Mouse (Mus musculus): ENCODE data around the gene St7l. TPM values are rescaled to one million over a fixed set of nuclear protein-coding genes. Genes with fewer than 3 reads are reported as not detected.

St7l gene
- polyA plus RNA-seq, 2 experiments from 2014 or later: 29.6 to 38.5 TPM

DNA sequence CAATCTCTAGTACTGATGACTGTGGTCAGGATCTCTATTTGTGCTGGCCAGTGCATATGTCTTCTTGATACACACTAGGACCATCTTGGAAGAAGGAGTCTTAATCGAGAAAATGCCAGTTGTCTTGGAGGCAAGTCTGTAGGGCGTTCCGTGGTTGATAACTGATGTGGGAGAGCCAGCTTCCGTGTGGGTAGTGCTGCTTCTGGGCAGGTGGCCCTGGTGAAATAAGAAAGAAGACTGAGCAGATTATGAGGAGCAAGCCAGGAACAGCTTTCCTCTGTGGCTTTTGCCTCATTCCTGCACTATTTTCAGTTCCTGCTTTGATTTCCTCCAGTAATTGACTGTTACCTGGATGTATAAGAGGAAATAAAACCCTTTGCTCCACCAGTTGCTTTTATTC lies 41.6 kb downstream of the St7l start:
- ATAC-seq: no peak

DNA sequence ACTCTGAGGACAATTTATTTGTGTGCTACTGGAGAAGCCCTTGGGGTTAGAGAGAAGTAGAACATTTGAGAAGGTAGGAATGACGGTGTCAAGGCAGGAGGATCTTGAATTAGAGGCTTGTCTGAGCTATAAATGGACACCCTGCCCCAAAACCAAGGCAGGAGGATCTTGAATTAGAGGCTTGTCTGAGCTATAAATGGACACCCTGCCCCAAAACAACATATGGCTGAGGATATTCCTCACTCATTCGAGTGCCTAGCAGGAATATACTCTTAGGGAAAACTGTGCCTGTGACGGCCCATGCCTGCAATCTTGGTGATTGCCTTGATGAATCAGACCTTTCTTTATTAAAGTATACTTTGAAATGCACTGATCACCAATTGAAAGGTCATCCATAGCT lies 42.2 kb downstream of the St7l start:
- ATAC-seq: no peak

DNA sequence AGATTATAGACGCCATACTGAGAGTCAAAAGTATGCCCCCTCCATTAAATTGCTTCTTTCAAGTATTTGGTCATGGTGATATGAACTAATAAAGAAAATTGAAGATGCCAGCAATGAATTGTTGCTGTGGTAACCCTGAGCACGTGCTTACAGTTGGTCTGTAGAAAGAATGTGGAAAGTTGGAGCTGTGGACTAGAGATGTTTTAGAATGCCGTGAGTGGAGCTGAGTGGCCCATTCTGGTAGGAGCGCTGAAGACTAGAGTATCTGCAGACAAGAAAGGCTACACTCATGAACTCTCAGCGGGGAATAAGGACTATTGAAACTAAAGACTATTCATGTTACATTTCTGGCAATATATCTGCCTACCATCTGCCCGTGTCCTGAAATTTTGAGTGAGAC lies 45.4 kb downstream of the St7l start:
- ATAC-seq: no peak

DNA sequence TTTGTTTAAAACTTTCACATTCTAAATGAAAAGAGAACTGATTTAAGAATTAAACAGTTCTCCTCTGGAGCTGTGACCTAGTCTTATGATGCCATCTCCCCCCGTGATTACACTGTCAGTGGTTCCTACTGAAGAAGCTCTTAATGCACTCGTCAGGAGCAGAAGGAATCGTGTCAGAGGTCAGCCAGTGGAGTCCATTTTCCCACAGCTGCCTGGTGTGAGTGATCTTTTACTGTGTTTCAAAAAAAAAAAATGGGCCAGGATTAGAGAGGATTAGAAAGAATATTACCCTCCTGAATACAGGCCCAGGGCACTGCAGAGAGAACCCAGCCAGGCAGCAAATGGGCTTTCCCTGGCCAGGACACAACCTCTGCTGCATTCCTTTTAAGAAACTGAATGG lies 51.2 kb downstream of the St7l start:
- ATAC-seq: no peak

DNA sequence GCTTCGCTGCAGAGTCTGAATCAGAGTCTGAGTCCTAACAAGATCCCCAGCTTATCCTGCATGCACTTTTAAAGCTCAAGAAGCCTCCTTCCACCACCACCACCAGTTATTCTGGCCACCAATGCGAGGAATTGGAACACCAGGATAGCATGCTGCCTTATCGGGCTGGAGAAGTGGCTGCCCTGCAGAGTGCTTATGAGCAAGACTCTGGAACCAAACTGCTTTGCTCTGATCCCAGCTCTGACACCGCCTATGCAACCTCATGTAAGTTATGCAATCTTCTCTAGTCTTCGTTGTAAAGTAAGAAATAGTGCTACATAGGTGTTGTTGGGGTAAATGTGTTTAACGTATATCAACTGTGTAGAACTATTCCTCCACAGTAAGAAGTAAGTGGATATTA lies 65.6 kb downstream of the St7l start:
- ATAC-seq: no peak

DNA sequence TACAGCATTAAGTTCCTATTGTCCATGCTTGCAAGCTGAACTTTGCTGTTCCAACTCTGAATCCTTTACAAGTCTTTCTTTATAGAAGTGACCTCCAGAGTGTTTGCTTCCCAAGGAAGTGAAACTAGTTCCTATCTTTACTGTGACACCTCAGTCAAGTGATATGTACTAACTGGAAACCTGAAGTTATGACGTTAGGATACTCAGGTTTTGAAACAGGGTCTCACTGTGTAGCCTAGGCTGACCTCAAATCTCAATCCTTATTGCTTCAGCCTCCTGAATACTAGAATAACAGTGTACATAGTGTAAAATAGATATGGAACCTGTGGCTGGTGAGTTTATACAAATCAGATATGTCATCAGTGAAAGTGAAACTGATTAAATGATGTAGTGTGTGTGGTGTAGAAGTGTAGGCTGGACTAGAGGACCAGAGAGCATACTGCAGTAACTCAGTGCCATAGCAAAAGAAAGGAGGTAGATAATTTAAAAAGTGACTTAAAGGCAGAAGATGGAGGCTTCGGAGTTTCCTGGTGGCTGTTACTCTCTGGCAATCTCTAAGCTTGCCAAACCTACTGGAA lies 74.0 kb downstream of the St7l start:
- ATAC-seq: peak; percentile 64

DNA sequence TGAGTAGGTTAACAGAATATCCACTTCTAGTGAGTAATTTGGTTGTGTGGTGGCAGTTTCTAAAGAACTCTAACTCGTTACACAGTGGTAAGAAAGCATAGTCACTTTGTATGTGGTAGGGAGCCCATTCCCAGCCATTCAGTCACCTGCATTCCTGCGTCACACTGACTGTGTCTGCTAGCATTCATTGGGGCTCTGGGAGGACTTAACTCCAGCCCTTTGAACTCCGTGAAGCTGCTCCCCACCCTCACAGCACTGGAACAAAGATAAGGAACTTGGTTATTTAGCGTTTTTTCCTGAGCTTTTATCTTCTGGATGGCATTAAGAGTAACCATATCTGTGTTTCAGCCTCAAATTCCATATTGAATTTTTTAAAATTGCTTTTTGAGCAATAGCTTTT lies 74.5 kb downstream of the St7l start:
- no peak for ATAC-seq

DNA sequence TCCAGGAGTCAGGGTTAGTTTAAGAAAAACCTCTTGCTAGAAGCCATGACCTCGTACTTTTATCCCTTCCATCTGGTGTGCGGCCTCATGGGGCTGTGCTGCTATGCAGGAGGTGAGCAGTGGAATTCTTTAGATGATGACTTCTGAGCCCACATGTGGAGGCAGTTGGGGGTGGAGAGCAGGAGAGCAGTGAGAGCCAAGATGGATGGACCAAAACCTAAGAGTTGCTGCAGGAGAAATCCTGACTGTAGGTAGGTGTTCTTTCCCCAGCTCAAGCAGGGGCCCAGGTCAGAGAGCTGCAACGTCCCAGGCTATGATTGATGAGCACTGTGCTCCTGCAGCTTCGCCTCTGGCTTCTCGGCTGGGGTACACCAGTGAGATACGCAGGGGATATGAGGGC lies 76.9 kb downstream of the St7l start:
- ATAC-seq: no peak

DNA sequence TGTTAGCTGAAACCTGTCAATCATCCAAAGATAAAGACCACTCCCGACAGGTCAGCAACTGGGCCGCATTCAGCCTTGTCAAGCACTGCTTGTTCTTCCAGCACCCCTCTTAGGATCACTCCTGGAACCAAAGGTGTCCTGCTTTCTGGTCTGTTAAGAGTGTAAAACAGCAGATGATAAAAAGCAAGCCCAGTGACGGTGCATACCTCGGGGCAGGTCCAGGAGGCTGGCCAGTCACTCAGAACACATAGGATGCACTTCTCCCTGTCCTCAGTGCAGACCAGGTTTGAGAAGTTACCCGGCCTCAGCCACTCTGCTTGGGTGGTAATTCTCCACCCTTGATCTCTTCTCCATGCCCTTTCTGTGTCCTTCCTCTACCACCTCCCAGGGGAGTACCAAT lies 78.9 kb downstream of the St7l start:
- ATAC-seq: no peak

DNA sequence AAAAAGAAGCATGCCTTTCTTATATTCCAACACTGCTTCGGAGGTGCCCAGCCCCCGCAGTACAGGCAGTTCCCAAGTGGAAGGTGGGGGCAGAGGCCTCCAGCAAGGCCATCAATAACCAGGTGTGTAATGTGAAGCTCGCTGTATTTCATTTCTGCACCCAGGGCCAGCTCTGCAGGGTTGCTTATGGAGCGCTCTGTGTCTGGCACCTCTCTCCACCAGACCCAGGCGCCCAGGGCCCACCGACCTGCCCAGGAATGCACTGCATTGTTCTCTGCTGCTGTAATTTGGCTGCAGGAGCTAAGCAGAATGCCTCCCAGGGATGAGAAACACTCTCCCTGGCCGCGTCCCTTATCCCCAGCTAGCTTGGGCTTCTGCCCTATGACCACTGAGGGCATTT lies 79.5 kb downstream of the St7l start:
- no peak for ATAC-seq

DNA sequence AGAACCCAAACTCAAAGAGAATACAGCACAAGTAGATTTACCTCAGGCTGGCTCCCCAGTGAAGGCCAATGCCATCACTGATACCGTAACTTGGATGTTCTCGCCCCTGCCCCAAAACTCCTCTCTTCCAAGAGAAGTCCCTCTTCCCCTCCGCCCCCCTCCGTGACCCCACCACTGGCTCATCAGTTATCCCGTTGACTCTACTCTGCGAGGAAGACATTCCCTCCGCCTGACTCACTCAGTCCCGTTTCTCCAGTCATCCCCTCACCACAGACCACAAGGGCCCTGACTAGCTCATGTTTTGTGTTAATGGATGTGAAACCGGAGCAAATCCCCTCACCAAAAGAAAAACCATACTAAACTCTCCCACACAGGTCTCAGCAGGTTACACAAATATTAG lies 81.1 kb downstream of the St7l start:
- no peak for ATAC-seq

DNA sequence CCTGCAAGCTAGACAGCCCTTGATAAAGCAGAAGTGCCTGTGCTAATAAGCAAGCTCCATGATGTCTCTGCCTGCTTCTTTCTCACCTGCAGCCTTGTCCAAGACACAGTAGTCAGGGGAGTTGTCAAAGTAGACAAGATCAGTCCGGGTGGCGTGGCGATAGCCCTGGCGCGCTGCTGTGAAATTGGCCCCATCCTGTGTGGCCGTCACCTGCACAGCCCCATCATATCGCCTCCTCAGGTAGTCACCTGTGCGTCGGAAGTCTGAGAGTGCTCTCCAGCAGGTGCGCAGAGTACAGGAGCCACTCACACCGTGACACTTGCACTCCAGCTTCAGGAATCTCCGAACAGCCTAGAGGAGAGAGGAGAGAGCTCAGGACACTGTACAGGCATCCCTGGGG lies 87.1 kb downstream of the St7l start:
- no peak for ATAC-seq

DNA sequence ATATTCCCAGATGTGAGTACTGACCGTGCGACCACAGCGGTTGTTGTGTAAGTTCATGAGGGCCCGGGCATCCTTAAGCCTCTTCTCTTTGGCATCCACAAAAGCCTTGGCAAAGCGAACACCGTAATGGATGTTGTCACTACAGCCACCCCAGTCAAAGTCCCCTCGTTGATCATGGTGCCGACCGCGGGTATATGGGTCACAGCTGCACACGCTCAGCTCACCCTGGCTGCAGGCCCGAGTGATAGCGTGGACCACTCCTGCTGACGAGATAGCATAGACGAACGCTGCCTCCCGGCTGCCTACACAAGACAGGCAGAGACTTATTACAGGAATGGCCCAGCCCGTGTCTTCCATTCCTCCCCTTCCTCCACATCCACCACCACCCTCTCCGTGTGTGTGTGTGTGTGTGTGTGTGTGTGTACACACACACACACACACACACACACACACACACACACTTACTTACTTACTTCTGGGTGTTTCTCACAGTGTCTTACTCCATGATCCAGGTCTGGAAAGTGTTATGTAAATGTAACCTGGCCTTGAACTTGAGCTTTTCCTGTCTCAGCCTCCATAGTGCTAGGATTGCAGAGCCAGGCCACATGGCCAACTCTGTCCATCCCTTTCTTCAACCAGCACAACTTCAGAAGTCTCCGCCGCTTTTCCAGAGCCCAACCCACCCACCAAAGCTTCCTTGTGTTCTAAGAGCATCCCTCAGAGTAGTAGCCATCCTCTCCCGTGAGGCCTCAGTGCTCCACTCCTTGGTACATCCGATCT lies 89.3 kb downstream of the St7l start:
- no peak for ATAC-seq

DNA sequence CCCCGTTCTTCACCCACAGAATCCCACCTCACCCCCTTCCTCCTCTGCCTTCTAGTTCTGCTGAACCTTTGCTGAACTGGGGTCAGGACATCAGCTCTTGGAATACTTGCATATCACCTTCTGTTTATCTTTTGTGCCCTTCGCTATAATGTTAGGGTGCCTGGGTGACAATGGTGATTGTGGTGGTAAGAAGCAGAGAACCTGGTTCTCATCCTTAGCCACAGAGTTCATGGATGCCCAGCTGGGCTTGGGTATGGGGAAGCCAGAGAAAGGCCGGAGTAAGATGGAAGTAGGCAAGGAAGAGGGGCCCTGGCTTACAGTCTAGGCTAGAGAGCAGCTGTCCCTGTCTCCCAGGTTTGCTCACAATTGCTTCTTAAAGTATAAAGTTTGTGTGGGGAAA lies 90.3 kb downstream of the St7l start:
- no peak for ATAC-seq

DNA sequence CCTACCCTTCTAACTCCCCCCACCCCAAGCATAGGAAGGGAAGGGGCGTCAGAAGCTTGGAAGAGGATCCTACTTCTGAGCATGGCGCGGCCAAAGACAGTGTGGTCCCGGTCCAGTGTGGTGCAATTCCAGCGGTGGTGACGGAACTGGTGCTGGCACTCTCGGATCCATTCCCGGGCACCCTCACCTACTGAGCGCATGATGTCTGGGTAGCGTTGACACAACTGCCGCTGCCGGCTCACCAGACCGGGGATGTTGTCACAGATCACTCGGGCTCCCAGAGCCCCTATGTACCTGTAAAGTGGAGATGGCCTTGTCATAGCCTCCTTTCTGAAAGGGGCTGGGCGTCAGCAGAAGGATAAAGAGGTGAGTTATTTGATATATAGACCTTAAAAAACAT lies 90.7 kb downstream of the St7l start:
- ATAC-seq: no peak

DNA sequence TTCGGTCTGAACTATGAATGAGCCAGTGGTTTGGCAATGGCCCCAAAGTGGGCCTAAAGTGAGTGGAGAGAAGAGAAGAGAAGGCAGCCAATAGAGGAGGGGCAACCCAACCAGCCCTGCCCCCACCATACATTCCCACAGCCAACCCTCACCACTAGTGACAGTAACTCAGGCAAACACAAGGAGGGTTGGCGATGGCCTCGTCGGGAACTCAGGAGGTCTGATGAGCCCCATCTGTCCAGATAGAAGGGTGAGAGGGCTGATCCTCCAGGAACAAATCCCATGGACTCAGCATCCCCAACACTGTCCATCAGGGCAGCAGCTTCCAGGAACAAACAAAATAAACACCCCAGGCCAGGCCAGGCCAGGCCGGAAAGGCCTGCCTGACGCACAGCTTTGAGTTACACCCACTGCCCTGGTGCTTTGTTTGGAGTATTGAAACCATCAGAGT lies 92.4 kb downstream of the St7l start:
- ATAC-seq: no peak

DNA sequence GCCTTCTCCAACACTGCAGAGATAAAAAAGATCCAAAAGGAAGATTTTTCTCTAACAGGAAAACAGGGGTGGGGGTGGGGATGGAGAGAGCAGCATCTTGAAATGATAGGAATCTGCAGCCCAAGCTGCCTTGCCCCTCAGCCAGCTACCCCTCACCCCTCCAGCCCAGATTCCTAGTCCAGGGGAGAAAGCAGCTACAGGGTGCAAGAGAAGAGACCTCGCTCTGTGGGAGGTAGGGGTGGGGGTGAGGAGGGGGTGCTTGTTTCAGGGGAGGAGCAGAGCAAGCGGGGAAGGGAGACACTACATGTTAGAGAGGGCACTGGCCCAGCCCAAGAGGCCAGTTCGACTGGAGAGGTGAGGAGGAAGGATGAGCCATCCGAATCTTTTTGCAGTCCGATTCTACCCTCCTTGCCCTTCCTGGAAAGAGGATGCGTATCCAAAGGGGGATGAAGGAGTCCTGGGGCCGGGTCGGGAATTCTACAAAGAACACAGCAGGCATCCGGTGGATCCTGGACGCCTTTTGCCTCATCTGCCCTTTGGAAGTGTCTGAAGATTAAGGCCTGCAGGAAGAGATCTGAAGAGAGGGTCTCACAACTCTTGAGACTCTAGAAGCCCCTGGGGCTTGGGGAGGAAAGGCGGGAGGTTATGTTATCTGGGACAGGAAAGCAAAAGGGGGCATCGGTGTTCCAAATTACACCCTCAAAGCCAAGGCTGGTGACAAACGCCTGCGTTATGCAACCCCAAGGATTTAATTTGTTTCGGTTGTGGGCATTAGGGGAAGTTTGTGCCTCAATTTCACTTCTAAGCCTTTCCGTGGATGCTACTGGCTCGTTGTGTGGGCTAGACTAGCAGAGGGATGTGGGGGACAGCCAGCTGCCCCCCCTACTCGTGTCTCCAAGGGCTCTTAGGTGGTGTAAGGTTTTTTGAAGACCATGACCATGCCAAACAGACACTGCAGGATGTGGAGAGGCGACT lies 96.5 kb downstream of the St7l start:
- ATAC-seq: no peak

DNA sequence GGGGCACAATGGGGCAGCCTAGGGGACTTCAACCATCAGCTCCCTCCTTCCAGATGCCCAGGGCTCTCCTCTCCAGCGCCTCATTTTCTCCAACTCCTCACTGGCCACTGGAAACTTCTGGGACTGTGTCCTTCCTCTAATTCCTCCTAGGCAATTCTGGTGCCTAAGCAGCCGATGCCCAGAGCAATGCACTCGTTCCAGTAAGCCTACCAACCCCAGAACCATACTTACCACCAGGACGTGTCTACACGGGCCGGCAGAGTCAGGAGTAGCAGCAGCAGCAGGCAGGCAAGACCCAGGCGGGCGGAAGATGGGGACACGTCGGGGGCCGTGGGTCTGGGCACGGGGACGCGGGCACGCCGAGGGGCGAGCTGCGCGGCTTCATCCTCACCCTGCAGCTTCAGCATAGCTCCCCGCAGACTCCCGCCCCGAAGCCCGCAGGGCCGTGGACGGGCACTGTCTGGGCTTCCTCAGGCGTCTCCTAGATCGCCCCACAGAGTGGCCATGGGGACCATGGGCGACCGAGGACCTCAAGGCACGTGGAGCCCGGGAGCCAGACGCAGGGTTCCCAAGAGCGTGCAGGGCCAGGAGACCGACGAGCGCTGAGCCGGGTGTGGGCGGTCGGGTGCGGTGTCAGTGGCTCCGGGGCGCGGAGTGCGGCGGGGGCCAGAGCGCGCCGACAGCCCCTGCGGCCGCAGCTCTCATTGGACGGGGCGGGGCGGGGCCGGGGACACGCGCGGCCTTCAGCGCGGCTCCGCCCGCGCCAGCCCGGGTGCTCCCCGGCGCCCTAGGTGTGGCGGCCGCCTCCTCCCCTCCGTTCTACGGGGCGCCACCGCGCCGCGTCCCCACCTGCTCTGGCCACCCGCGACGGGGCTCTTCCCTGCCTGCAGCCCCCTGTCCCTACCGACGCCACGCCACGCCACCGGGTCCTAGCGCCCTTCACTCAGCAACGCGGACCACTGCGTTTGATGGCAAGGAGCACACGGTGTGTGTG lies 97.6 kb downstream of the St7l start, which contains the start of gene Wnt2b:
Gene Wnt2b, minus strand, starts transcription at position 856 of the 994 bp plus-strand sequence.
- peak; percentile 18 for ATAC-seq

DNA sequence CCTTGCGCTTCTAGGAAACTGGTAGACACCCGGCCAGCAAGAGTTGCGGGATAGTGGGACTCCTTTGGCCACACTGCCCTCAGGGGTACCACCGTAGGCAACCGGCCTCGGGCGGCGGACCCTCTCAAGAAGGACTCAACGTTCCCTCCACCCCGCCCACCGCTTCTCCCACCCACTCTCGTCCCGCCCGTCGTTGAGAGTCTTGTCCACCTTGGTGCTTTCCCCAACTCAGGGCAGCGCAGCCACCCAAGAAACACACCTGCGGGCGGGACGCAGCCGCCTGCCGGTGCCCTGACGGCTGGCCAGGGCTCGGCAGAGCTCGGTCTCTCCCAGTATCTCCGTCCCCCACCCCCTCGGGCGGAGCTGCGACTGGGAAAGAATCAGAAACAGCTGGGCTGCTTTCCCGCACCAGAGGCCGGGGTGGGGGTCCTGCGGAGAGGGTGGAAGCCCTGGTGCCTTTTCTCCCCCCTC lies 98.4 kb downstream of the St7l start:
- no peak for ATAC-seq

DNA sequence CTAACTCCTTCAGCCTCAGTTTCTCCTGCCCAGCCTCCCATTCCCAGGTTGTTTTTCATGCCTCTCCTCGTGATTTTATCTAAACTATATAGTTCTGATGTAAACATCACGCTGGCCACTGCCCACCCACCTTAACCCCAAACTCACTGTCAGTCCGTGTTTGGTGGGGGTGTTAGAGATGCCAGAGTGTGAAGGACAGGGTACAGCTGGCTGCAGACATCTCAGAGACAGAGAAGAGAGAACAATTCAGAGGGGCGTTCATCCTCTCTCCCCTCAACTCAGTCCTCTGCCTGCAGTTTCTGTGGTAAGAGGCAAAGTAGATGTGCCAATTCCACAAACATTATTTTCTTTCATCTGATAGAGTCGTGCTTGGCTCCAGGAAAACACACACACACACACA lies 99.1 kb downstream of the St7l start:
- ATAC-seq: no peak

DNA sequence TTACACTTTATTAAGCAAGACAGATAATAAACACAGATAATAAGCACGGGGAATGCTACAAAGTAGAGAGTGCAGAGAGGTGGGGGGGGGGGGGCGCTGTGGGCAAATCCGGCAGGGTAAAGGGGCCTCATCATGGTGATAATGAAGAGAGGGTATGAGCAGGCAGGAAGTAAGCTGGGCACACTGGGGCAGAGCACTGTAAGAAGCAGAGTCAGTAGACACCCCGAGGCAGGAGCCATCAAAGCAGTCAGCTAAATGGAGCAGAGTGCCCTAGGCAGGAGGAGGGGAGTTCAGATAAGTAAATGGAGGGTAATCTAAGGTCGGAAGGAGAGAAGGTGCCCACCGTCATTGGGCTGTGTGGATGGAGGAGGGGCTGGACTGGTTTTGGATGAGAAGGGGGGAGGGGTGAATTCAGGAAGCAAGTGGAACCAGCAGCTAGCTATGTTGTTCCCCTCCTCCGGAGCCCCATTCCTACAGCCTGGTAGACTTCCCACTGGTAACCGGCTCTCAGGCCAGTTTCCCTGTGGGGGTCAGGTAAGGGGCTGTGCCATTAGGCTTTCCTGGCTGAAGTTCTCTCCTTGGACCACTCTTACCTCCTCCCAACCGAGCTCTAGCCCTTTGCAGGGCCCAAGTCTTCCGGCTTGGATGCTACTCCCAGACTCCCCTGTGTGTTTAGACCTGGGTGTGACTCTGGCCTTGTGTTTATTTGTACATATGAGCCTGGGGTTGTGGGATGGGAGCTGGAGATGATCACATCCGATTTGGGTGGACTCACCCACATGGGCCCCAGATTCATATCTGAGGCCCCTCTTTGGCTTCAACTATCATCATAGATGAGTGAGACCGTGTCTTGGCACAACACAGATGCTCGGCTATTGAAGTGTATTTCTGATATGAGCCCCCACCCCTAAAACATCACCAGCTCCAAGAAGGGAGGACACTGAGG lies 99.8 kb downstream of the St7l start:
- ATAC-seq: peak; percentile 81

Data from CD4-positive, CD25-positive, alpha-beta regulatory T cell, adult 4 months (primary cell).